Mouse (Mus musculus) left cerebral cortex, adult 2 months (tissue): Measurements from ENCODE around the gene Clec11a. TPM values are rescaled to one million over a fixed set of nuclear protein-coding genes. Genes with fewer than 3 reads are reported as not detected.
A peak's percentile ranks its signal among the peaks of the same experiment; 100 is the strongest.

Source experiments
- DNase-seq, 2 experiments: peaks; one replicate each; pipeline ENCODE4 v3.0.0; 2021 to 2022; ENCODE audit warnings: low spot score in 2 of 2, mixed read lengths in 1 of 2; ENCODE audit errors: extremely low spot score in 1 of 2
- H3K27ac ChIP-seq: fragments of 200-600 bp; 2 replicates; pipeline ENCODE4 v1.8.1; 2022
- H3K4me3 ChIP-seq: fragments of 200-600 bp; 2 replicates; pipeline ENCODE4 v1.8.1; 2022
- CTCF ChIP-seq: fragments of 200-600 bp; IDR thresholded peaks from 2 replicates; pipeline ENCODE4 v1.8.1; 2022; ENCODE audit warnings: antibody characterized with exemption, mild to moderate bottlenecking, moderate library complexity
- intact Hi-C: fragments of 180-260 bp; cut with DNase I; formaldehyde crosslinking; loops from one replicate; pipeline ENCODE4 v1.15.1; 2025
- total RNA-seq, 2 experiments: library from RNA; stranded (reverse); gene quantifications; 2 replicates each; pipeline ENCODE4 v1.2.3; 2021

Gene Clec11a
- total RNA-seq, 2 experiments from 2014 or later, result 4.3 TPM

GRCm38 (mm10) chr7:44341714-44342113, 35.0 kb upstream of the Clec11a start:
- no peak overlapping the region for H3K4me3 ChIP-seq
- no peak for DNase-seq
- H3K27ac ChIP-seq, result peak overlapping the region; percentile 74
- intact Hi-C loops, result no loop called here
- no peak for TF ChIP-seq CTCF

- no peak for TF ChIP-seq CTCF
- intact Hi-C loops, result no loop called here
- H3K27ac ChIP-seq, result peak overlapping the region; percentile 74
- no peak overlapping the region for H3K4me3 ChIP-seq
- DNase-seq, result no peak
These were observed 34.4 kb upstream of the Clec11a start for GRCm38 (mm10) chr7:44341119-44341518.

- Histone ChIP-seq H3K4me3 (no peak overlapping the region), H3K27ac (0 out of 2 replicates have a peak overlapping the region, but pooled peaks have one; percentile 32)
- no peak for TF ChIP-seq CTCF
- intact Hi-C loops, result no loop called here
- DNase-seq, result no peak
These were observed 33.5 kb upstream of the Clec11a start for GRCm38 (mm10) chr7:44340226-44340625.

DNA sequence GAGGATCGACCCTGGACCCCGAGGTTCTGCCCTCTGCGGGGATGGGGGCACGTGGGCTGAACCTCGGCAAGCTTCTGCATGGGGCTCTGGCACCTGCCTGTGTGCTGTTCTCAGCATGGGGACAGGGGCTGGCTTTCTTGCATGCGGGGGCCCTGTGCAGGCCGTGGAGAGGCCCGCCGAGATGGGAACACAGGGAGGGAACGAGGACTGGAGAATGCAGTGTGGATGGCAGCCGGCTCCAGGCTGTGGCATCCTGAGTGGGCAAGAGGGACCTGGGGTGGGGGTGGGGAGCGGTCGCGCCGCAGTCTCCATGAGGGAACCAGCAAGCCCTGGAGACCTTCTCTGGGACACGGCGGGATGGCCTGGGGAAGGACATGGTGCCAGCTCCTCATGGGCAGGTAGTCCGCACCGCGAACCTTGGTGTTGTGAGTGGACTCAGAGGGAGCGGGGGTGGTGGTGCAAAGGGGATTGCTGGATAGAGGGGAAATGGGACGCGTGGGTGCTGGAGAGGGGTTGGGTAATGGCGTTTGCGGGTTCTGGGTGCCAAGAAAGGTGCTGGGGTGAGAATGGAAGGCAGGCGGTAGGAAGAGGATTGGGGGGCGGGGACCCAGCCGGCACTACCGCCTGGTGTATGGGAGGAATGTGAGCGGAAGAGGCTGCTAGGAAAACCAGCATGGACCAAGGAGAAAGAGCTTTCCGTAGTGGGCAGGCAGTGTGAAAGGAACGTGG, 30.6 kb upstream of the Clec11a start:
- TF ChIP-seq CTCF, result no peak
- peak overlapping the region; percentile 91 for H3K27ac ChIP-seq
- peak overlapping the region; percentile 58 for H3K4me3 ChIP-seq
- no peak for DNase-seq
- intact Hi-C loops, result loop anchor here (1.0 kb wide), 1 partner anchor 26 kb away; no protein-coding TSS in a partner anchor

GRCm38 (mm10) chr7:44336046-44337021, 29.6 kb upstream of the Clec11a start:
- peak overlapping the region; percentile 91 for H3K27ac ChIP-seq
- intact Hi-C loops, result loop anchor here (1.0 kb wide), 1 partner anchor 25 kb away; no protein-coding TSS in a partner anchor
- peak overlapping the region; percentile 58 for H3K4me3 ChIP-seq
- DNase-seq, result no peak
- no peak for TF ChIP-seq CTCF

DNA sequence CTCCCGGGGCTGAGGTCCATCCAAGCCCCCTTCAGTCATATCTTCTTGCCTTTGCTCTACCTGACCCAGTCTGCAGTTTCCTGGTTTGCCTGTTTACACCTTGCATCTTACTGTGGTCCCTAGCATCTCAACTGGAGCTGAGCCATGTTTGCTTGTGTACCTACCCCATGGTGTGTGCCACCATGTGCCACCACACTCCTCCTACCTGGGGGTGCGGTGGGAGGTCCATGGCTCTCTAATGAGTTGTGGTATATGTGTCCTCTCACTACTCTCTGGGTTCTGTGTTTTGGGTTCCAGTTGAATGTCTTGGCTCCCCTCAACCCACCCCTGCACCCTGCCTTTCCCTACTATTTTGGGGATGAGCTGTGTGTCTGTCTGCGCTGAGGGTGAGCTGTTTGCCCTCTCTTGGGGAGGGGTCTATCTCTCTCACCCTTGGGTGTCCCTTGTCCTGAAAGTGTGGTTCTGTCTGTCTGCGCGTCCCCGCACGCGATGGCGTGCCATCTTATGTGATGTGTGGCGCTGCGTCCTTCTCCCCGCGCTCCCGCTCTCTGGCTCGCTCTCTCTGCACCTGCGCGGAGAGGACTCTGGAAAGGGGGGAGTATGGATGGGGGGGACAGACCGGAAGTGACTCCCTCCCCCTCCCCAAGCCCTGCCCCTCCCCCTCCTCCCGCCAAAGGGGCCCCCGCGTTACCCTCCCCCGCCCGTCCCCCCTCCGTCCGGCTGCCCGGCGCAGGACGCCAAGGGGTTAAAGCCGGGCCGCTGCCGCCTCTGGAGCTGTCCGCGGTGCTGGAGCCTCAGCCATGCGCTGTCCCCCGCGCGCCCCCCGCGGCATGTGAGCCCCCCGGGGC, 28.6 kb upstream of the Clec11a start:
- peak overlapping the region; percentile 58 for H3K4me3 ChIP-seq
- H3K27ac ChIP-seq, result peak overlapping the region; percentile 91
- no peak for DNase-seq
- no peak for TF ChIP-seq CTCF
- intact Hi-C loops, result no loop called here

DNA sequence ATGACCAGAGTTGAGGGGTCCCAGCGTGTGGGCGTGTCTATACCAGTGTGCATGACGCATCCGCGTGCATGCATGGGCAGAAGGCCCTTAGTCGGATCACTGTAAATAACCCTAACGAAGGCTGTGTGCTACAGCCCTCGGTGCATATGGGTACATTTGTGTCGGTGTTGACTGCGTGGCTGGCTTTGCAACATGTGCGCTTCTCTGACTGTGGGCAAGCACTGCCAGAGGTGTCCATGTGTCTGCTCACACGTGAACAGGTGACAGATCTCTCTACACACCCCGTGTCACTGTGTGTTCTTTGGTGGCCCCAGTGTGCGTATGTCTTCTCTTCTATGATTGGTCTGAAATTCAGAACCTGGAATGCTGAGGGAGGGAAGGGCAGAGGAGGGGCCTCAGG, 27.4 kb upstream of the Clec11a start:
- Histone ChIP-seq H3K4me3 (no peak overlapping the region), H3K27ac (peak overlapping the region; percentile 40)
- no peak for TF ChIP-seq CTCF
- intact Hi-C loops, result no loop called here
- DNase-seq, result no peak

GRCm38 (mm10) chr7:44332336-44332735, 25.6 kb upstream of the Clec11a start:
- Histone ChIP-seq H3K27ac (no peak overlapping the region), H3K4me3 (no peak overlapping the region)
- intact Hi-C loops, result no loop called here
- TF ChIP-seq CTCF, result no peak
- no peak for DNase-seq

DNA sequence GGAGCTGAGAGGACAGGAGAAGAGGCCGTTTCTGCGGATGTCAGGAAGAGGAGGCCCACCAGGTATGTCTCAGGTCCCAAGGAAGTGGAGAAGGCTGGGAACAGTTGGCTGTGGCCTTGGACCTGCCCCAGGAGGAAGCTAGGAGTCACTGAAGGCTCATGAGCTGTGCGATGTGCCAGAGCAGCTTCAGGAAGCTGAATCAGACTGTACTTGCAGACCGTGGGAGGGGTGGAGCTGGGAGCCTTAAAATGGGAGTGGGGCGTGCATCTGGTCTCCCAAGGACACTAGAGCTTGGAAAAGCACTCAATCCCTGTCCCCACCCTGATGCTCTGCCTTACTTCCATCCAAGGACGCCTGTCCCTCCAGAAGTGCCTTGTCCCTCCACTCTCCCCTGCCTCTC, 19.9 kb upstream of the Clec11a start:
- no peak for DNase-seq
- TF ChIP-seq CTCF, result no peak
- Histone ChIP-seq H3K4me3 (no peak overlapping the region), H3K27ac (0 out of 2 replicates have a peak overlapping the region, but pooled peaks have one; percentile 13)
- intact Hi-C loops, result no loop called here

GRCm38 (mm10) chr7:44322290-44322689, 15.6 kb upstream of the Clec11a start:
- no peak for DNase-seq
- Histone ChIP-seq H3K4me3 (no peak overlapping the region), H3K27ac (no peak overlapping the region)
- intact Hi-C loops, result no loop called here
- TF ChIP-seq CTCF, result no peak

DNA sequence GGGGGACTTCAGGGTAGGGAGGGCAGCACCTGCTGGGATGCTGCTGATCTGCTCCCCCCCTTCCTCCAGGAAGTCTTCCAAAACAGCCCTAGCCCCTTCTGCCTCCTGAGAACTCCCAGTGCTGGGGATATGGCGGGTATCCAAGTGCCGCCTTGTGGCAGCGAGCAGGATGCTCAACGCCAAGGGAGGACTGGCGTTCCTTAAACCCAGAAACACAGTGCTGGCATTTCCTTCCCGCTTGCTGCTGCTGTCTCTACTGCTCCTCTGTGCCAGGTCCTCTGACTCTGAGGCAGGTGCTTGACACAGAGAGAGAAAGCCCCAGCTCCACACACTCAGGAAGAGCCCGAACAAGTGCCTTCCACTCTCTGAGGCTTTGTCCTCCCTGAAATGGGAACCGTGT, 14.2 kb upstream of the Clec11a start:
- intact Hi-C loops, result no loop called here
- Histone ChIP-seq H3K27ac (peak overlapping the region; percentile 61), H3K4me3 (no peak overlapping the region)
- peak; percentile 48 for TF ChIP-seq CTCF
- DNase-seq, result peak in 1 of 2 experiments; percentile 51
